Mouse (Mus musculus) kidney, adult 2 months (tissue): Measurements from ENCODE around the gene Napa.

Experiments
- CTCF ChIP-seq: fragments of 200-500 bp; conservative IDR thresholded peaks from 2 replicates; pipeline ENCODE4 v1.5.1; 2011; ENCODE audit warnings: low read depth, mild to moderate bottlenecking, control low read depth, low read length, moderate library complexity, mixed read lengths; ENCODE audit not compliant: insufficient read depth, insufficient read length
- POLR2A ChIP-seq: fragments of 200-500 bp; IDR thresholded peaks from one replicate; pipeline ENCODE4 v1.6.1; 2011; ENCODE audit warnings: low read depth, low read length, control low read depth

- TF ChIP-seq CTCF (no peak), POLR2A (no peak)
These were observed 32.8 kb downstream of the Napa start for GRCm38 (mm10) chr7:16130956-16131634.
